Mouse (Mus musculus) cerebral cortex, adult 2 months (tissue): ENCODE measurements around the gene Cherp.

ENCODE experiments used
- WGBS: fragments of 180-500 bp; shearing (Covaris S2); methylation state at CpG from one replicate; pipeline ENCODE4 v1.1.7; 2018; 5-methylcytosine and 5-hydroxymethylcytosine counted together

The Cherp gene

GRCm38 (mm10) chr8:72474826-72475546 lies at the start of gene Cherp:
Gene Cherp, minus strand, starts transcription at chr8:72475226.
- under 1% methylated on average over 80 of the region's 80 CpGs for WGBS

GRCm38 (mm10) chr8:72517421-72517988 lies 42.5 kb upstream of the Cherp start:
- WGBS = 69% methylated on average over 7 of the region's 7 CpGs

DNA sequence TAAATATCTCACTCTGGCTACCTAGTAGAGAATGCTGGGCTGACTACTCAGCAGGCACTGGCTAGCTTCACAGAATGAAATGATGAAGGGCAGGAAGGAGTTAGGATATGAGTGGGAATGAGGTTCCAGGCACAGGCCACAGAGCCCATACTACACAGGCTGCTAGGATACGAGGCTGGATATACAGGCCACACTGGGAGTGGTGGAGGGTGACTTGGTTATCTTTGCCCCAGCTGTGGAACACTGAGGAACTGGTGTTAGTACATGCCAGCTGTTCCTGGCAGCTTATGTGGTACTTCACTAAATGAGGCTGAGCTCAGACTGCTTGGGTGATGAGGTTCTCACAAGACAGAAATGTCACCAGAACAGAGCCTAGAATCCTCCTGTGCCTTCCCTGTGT lies 38.1 kb upstream of the Cherp start:
- WGBS = 69% methylated on average over 1 of the region's 1 CpGs

DNA sequence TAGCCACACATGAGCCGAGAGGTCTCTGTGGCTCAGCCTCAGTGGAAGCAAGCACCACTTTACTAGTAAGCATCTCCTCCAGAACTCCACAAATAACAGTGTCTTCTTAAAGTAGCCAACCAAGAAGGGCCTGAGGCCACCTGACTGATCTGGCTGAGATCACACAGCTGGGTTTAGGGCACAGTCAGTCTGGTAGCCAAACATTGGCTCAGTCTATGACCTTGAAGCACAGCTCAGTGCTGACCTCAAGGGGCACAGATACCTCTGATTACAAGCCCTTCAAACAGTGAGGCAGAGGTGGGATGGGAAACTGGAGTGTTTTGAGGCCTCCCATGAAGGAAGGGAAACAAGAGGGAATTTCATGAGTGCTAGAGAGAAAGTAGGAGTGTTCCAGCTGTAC lies 37.6 kb upstream of the Cherp start:
- 80% methylated on average over 1 of the region's 1 CpGs for WGBS

DNA sequence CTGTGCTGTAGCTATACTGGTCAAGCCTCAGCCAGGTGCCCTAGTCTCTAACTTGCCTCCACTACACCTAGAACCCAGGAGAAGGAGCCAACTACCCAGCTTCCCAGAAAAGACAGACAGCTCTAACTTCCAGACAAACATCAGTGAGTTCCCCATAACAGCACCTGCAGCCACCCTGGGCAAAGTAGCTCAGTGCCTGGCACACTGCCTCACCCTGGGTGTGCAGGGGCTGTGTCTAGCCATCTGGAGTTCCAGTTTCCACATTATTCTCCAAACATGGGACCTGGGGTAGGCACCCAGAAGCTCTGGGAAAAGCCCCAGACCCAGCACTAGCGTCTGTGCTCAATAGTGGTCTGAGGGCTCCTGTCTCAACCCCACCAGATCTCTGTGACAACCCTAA lies 32.5 kb upstream of the Cherp start:
- WGBS = 79% methylated on average over 1 of the region's 1 CpGs

DNA sequence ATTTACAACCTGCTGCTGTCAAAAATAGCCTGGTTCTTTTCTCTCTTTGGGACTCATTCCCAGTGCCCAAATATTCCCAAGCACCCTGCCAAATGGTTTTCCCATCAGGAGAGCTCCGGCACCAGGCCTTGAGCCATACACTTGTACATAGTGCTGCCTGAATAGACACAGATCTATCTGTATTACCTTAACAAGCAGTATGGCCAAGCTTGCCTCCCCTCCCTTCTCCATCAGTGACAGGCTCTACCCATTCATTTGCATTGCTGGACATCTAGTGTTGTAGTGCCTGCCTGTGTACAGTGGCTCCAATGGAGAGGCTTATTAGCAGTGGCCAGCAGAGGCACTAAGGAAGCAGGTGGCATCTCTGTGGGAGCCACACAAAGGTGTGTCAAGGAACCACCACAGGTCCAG lies 25.5 kb upstream of the Cherp start:
- WGBS = 63% methylated on average over 1 of the region's 1 CpGs

- WGBS = 92% methylated on average over 2 of the region's 2 CpGs
Measured at GRCm38 (mm10) chr8:72499521-72500284, 24.7 kb upstream of the Cherp start.

GRCm38 (mm10) chr8:72498527-72498926 lies 23.5 kb upstream of the Cherp start:
- WGBS = 90% methylated on average over 4 of the region's 4 CpGs

GRCm38 (mm10) chr8:72497911-72498310 lies 22.9 kb upstream of the Cherp start:
- 60% methylated on average over 1 of the region's 1 CpGs for WGBS

DNA sequence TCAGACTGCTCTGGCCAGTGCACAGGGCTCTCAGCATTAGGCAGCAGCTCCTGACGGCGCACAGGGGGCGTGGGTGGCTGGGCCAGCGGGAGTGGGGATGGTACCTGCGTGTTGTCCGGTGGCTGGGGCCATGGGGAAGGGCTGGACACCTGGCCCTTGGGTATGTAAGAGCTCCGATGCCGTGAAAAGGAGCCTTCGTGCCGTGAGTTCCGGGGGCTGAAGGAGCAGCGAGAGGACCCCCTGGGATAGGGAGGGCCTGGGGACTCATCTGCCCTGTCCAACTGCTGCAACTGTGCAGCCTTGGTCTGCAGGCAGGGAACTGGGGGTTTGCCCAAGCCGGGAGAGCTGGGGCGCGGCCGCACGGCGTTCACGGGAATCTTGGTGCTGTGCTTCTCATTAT lies 21.2 kb upstream of the Cherp start:
- WGBS = 89% methylated on average over 19 of the region's 19 CpGs

- WGBS = 88% methylated on average over 23 of the region's 23 CpGs
Measured at GRCm38 (mm10) chr8:72495411-72496111, 20.5 kb upstream of the Cherp start.

DNA sequence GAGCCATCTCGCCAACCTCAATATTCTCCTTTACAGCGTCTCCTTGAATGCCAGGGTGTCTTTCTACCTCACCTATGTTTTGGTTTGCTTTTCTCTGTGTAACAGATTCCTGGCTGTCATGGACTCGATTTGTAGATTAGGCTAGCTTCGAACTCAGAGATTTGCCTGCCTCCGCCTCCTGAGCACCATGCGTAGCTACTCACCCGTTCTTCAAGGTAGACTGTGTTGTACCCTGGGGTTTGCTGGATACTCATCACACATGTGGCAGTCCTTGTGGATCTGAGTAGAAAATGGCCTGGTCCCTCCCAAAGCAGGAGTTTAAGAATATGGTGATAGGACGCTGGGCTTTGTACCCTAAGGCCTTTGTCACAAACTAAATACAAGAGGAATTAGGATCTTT lies 18.4 kb upstream of the Cherp start:
- WGBS = 7% methylated on average over 8 of the region's 8 CpGs

DNA sequence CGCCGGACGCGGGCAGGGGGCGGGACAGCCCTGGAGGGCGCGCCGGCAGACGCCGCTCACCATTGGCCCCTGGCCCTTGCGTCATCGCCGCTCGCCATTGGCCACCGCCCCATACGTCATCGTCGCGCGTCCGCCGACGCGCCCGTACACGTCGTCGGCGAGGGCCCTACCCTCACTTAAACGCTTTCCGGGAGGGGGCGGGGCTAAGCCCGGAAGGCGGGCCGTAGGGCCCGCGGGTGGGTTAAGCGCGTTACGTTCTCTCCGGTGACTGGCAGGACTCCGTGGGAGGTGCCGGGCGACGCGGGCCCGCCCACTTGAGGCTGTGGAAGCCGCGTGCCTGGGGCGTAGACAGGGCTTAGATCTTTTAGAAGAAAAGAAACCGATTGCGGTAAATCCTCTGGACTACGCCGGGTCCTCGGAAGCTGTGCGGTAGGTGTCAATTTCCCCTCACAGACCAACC lies 17.6 kb upstream of the Cherp start:
- under 1% methylated on average over 56 of the region's 56 CpGs for WGBS

DNA sequence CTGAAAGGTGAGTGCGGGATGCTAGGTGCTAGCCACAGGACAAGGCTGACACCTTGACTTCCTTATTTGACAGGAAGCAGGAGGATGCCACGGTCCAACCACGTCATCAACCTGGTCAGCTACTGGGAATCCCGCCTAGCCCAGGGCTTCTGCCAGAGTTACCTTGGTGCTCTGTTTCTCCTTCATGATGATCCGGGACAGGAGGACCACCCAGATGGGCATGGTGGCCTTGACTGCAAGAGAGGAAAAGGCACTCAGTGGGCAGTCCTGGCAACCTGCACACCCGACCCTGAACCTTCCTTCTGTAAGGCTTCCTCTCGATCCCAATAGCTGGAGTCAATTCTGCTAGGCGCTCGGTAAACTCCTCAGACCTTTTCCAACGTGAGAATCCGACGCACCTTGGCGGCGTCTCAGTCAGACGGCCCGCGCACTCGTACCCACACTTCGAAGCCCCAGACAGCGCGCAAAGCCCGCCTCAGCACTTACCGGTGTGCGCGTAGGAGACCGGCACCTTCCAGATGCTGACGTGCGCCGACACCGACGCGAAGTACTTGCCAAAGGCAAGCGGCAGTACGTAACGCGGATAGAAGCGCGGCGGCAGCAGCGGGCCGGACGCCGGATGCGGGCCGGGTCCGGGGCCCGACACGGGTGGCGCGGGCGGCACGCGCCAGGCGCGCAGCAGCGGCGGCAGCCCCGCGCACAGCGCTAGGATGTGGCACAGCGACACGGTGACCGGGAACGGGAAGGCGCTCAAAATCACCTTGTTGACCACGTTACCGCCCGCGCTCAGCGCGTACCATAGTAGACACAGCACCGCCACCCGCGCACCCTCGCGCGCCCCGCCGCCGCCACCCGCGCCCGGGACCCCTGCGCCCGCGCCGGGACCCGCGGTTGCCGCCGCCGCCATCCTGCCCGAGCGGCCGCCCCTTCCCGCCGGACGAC lies 16.9 kb upstream of the Cherp start, which contains the start of gene Slc35e1:
Gene Slc35e1, minus strand, starts transcription at position 935 of the 942 bp plus-strand sequence.
- whole genome bisulfite sequencing = 1% methylated on average over 97 of the region's 98 CpGs

DNA sequence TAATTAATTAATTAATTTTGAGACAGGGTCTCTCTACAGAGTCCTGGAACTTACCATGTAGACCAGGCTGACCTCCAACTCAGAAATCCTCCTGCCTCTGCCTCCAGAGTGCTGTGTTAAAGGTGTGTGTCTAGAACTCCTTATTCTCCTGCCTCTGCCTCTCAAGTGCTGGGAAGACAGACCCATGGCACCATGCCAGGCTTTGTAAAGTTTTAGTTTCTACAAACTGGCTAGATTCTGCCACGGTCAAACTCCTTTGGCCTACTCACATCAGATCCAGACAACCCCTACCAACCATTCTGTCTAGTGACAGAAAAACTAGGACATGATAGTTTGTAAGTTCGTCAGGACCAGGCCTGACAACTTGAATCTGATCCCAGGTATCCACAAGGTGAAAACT lies 16.0 kb upstream of the Cherp start:
- WGBS = 79% methylated on average over 2 of the region's 2 CpGs

DNA sequence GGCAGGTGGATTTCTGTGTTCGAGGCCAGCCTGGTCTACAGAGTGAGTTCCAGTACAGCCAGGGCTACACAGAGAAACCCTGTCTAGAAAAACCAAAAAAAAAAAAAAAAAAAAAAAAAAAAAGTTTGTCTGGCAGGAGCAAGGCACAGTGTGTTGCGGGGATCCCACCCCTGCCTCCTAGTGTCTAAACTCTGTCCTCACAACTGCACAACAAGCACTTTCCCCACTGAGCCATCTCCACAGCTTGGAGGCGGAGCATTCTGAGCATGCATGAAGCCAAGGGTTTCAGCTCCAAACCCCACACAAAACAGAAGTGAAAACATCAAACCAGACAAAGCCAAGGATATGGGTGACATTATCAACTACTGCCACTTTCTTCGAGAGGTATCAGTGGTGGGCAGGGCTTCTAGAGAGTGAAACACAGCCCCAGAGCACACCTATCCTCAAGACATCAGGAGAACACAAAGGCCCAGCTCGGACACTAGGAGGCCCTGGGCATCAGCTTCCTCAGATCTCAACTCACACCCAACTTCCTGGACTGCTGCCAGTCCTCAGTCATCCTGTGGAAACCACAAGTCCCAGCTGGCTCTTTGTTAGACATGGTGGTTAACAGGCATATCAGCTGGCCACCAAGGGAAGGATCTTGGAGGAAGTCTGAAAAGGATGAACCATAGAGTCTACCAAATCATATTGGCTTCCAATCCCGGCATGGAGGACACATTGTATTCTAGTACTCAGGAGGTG lies 10.6 kb upstream of the Cherp start:
- 72% methylated on average over 6 of the region's 6 CpGs for WGBS

DNA sequence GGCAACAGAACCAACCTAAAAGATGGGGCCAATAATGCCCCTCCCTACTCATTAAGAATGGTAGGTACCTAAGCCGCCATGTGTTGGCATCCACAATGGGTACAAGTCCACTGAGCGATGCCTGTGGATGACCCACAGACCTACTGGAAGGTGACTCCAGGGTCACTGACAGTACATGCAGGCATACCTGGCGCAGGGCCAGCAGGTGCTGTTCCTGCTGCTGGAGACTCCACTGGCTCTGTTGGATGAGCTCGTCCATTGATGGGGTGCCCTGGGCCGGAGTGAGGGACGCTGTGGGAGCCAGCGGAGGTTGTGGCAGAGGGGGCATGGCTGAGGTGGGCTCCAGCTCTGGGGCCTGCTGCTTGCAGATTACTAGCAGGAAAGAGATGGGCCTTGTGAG lies 4.3 kb downstream of the Cherp start:
- 93% methylated on average over 7 of the region's 7 CpGs for WGBS

- 93% methylated on average over 8 of the region's 8 CpGs for WGBS
Measured at GRCm38 (mm10) chr8:72469984-72470383, 5.0 kb downstream of the Cherp start.

DNA sequence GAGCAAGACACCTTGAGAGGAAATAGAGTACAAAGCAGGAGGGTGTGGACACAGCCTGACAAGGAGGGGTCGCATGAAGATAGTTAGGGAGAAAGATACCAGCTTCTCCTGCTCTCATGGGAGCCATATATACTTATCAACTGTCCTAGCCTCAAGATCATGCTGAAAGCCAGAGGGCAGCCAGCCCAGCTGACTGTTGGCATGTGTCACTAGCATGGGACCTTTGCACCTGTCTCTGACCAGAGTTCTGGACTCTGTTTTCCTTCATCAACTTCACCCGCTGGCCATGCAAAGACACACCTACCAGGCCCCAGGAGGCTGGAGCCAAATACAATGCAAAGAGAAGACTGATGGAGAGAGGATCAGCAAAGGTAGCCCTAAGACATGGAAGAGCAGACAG lies 5.8 kb downstream of the Cherp start:
- 94% methylated on average over 2 of the region's 2 CpGs for WGBS

DNA sequence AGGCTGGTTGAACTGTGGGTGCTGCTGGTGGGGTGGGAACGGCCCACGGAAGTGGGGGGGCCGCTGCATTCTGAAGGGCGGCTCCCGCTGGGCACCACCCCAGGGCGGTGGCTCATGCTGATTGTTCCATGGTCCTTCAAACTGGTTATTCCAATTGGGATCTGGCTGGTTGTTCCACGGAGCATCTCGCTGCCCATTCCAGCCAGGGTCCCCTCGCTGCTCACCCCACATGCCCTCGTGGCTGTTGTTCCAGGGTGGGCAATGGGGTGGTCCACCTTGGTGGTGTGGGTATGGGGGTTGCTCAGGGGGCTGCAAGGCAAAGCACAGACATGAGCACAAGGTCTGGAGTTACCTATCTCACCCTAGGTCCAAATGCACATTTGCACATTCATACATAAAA lies 10.8 kb downstream of the Cherp start:
- 88% methylated on average over 10 of the region's 10 CpGs for WGBS
